Mouse (Mus musculus): ENCODE data around the gene Gm525. TPM values are rescaled to one million over a fixed set of nuclear protein-coding genes. Genes with fewer than 3 reads are reported as not detected.

Gene Gm525
- total RNA-seq (2014; rRNA removed) (not detected in 2 replicates), polyA plus RNA-seq (2015; fragmentation: Nextera tagmentation; extraction: Ambion mirVana) (0.48 and 0.63 TPM in 2 replicates)

- Histone ChIP-seq H3K9me3 (ENCODE audit: low read length) (no peaks in the 10 kb centered on the region), H3K4me3 (ENCODE audit: low read length) (no peak within 1 kb of the TSS), H3K4me1 (ENCODE audit: insufficient read depth, low read length) (no peaks in the 10 kb centered on the region), H3K4me2 (ENCODE audit: low read depth, low read length) (no peak within 1 kb of the TSS), H3K36me3 (ENCODE audit: insufficient read depth, low read length) (no peaks in the 10 kb centered on the region), H3K27me3 (ENCODE audit: insufficient read depth, low read length) (no peaks in the 10 kb centered on the region), H3K9ac (replicated peaks; ENCODE audit: low read length) (no peak within 1 kb of the TSS), H3K27ac (no peak within 1 kb of the TSS)
- DNase-seq (ENCODE audit: low spot score), result no peak
- TF ChIP-seq CTCF (IDR thresholded peaks at IDR 0.05; ENCODE audit: low read depth), result no peak
- no peak for ATAC-seq
- WGBS, result 86% methylated on average over 8 of the region's 8 CpGs
These were observed at the start of gene Gm525 for GRCm38 (mm10) chr11:89073541-89073940. Gm525 (plus strand) TSS chr11:89073841.

- H3K9me3 ChIP-seq (ENCODE audit: low read length), result no peaks in the 10 kb centered on the region
- 0 out of 2 replicates have a peak, but pooled peaks cover 7% of the 10 kb centered on the region for H3K4me1 ChIP-seq (ENCODE audit: insufficient read depth, low read length)
- 0 out of 2 replicates have a peak overlapping the region, but pooled peaks have one; percentile 11 for H3K4me2 ChIP-seq (ENCODE audit: low read depth, low read length)
- H3K27ac ChIP-seq, result peak overlapping the region; percentile 36; the same call in 1 of the 2 replicates
- H3K4me3 ChIP-seq (ENCODE audit: low read length), result no peak overlapping the region
- ATAC-seq (peak; percentile 67), DNase-seq (ENCODE audit: low spot score) (peak; percentile 71)
- H3K9ac ChIP-seq (replicated peaks; ENCODE audit: low read length), result no peak overlapping the region
- no peak for TF ChIP-seq CTCF (IDR thresholded peaks at IDR 0.05; ENCODE audit: low read depth)
- no peaks in the 10 kb centered on the region for H3K27me3 ChIP-seq (ENCODE audit: insufficient read depth, low read length)
- 48% methylated on average over 11 of the region's 11 CpGs for WGBS
- no peaks in the 10 kb centered on the region for H3K36me3 ChIP-seq (ENCODE audit: insufficient read depth, low read length)
These were observed 49.3 kb upstream of the Gm525 start for GRCm38 (mm10) chr11:89024181-89024881.

- Histone ChIP-seq H3K4me3 (ENCODE audit: low read length) (no peak overlapping the region), H3K9me3 (ENCODE audit: low read length) (no peaks in the 10 kb centered on the region), H3K9ac (replicated peaks; ENCODE audit: low read length) (no peak overlapping the region), H3K27ac (no peak overlapping the region), H3K36me3 (ENCODE audit: insufficient read depth, low read length) (no peaks in the 10 kb centered on the region), H3K4me1 (ENCODE audit: insufficient read depth, low read length) (0 out of 2 replicates have a peak, but pooled peaks cover 7% of the 10 kb centered on the region), H3K27me3 (ENCODE audit: insufficient read depth, low read length) (no peaks in the 10 kb centered on the region), H3K4me2 (ENCODE audit: low read depth, low read length) (no peak overlapping the region)
- 75% methylated on average over 3 of the region's 3 CpGs for WGBS
- no peak for TF ChIP-seq CTCF (IDR thresholded peaks at IDR 0.05; ENCODE audit: low read depth)
- DNase-seq (ENCODE audit: low spot score) (no peak), ATAC-seq (no peak)
These were observed 48.0 kb upstream of the Gm525 start for GRCm38 (mm10) chr11:89025603-89026002.

GRCm38 (mm10) chr11:89026117-89026516, 47.5 kb upstream of the Gm525 start:
- no peak for DNase-seq (ENCODE audit: low spot score)
- 0 out of 2 replicates have a peak, but pooled peaks cover 7% of the 10 kb centered on the region for H3K4me1 ChIP-seq (ENCODE audit: insufficient read depth, low read length)
- no peak overlapping the region for H3K27ac ChIP-seq
- no peak for TF ChIP-seq CTCF (IDR thresholded peaks at IDR 0.05; ENCODE audit: low read depth)
- H3K27me3 ChIP-seq (ENCODE audit: insufficient read depth, low read length), result no peaks in the 10 kb centered on the region
- 93% methylated on average over 3 of the region's 3 CpGs for WGBS
- no peak for ATAC-seq
- H3K4me2 ChIP-seq (ENCODE audit: low read depth, low read length), result no peak overlapping the region
- no peak overlapping the region for H3K9ac ChIP-seq (replicated peaks; ENCODE audit: low read length)
- H3K36me3 ChIP-seq (ENCODE audit: insufficient read depth, low read length), result no peaks in the 10 kb centered on the region
- no peaks in the 10 kb centered on the region for H3K9me3 ChIP-seq (ENCODE audit: low read length)
- H3K4me3 ChIP-seq (ENCODE audit: low read length), result no peak overlapping the region

GRCm38 (mm10) chr11:89027955-89028361, 45.7 kb upstream of the Gm525 start:
- Histone ChIP-seq H3K9me3 (ENCODE audit: low read length) (no peaks in the 10 kb centered on the region), H3K36me3 (ENCODE audit: insufficient read depth, low read length) (no peaks in the 10 kb centered on the region), H3K27ac (no peak overlapping the region), H3K4me2 (ENCODE audit: low read depth, low read length) (no peak overlapping the region), H3K9ac (replicated peaks; ENCODE audit: low read length) (no peak overlapping the region), H3K27me3 (ENCODE audit: insufficient read depth, low read length) (no peaks in the 10 kb centered on the region), H3K4me1 (ENCODE audit: insufficient read depth, low read length) (0 out of 2 replicates have a peak, but pooled peaks cover 7% of the 10 kb centered on the region), H3K4me3 (ENCODE audit: low read length) (no peak overlapping the region)
- no peak for DNase-seq (ENCODE audit: low spot score)
- TF ChIP-seq CTCF (IDR thresholded peaks at IDR 0.05; ENCODE audit: low read depth), result no peak
- ATAC-seq, result no peak
- WGBS, result 68% methylated on average over 10 of the region's 10 CpGs

GRCm38 (mm10) chr11:89028871-89029405, 44.7 kb upstream of the Gm525 start:
- TF ChIP-seq CTCF (IDR thresholded peaks at IDR 0.05; ENCODE audit: low read depth), result no peak
- no peak overlapping the region for H3K4me2 ChIP-seq (ENCODE audit: low read depth, low read length)
- DNase-seq (ENCODE audit: low spot score), result no peak
- no peaks in the 10 kb centered on the region for H3K9me3 ChIP-seq (ENCODE audit: low read length)
- 0 out of 2 replicates have a peak, but pooled peaks cover 7% of the 10 kb centered on the region for H3K4me1 ChIP-seq (ENCODE audit: insufficient read depth, low read length)
- WGBS, result 61% methylated on average over 10 of the region's 10 CpGs
- no peak overlapping the region for H3K27ac ChIP-seq
- no peak for ATAC-seq
- no peak overlapping the region for H3K4me3 ChIP-seq (ENCODE audit: low read length)
- H3K9ac ChIP-seq (replicated peaks; ENCODE audit: low read length), result no peak overlapping the region
- no peaks in the 10 kb centered on the region for H3K27me3 ChIP-seq (ENCODE audit: insufficient read depth, low read length)
- H3K36me3 ChIP-seq (ENCODE audit: insufficient read depth, low read length), result no peaks in the 10 kb centered on the region

- Histone ChIP-seq H3K27ac (no peak overlapping the region), H3K36me3 (ENCODE audit: insufficient read depth, low read length) (no peaks in the 10 kb centered on the region), H3K4me1 (ENCODE audit: insufficient read depth, low read length) (no peaks in the 10 kb centered on the region), H3K4me3 (ENCODE audit: low read length) (no peak overlapping the region), H3K27me3 (ENCODE audit: insufficient read depth, low read length) (no peaks in the 10 kb centered on the region), H3K9ac (replicated peaks; ENCODE audit: low read length) (no peak overlapping the region), H3K9me3 (ENCODE audit: low read length) (no peaks in the 10 kb centered on the region), H3K4me2 (ENCODE audit: low read depth, low read length) (no peak overlapping the region)
- TF ChIP-seq CTCF (IDR thresholded peaks at IDR 0.05; ENCODE audit: low read depth), result no peak
- ATAC-seq (no peak), DNase-seq (ENCODE audit: low spot score) (no peak)
- 68% methylated on average over 6 of the region's 6 CpGs for WGBS
These were observed 43.1 kb upstream of the Gm525 start for GRCm38 (mm10) chr11:89030552-89030951.
